Mouse (Mus musculus) embryonic facial prominence, embryonic 10.5 days (tissue): Measurements from ENCODE around the gene Cldn34c2. TPM values are rescaled to one million over a fixed set of nuclear protein-coding genes. Genes with fewer than 3 reads are reported as not detected.
"Not testable (repeated sequence)": the region's sequence is repeated elsewhere in the genome, so short reads cannot be mapped to it uniquely, and the experiment has no call there.

Experiments used
- DNase-seq: peaks from one replicate; pipeline ENCODE4 v3.0.0-alpha.2; 2017; ENCODE audit warnings: low spot score
- H3K27ac ChIP-seq: fragments of 300-500 bp; sonication (generic); replicated peaks from 2 replicates; pipeline ENCODE4 v1.5.1; 2016; ENCODE audit warnings: mild to moderate bottlenecking
- H3K27me3 ChIP-seq: fragments of 300-500 bp; sonication (generic); replicated peaks from 2 replicates; pipeline ENCODE4 v1.6.1; 2016; ENCODE audit warnings: low read depth, mild to moderate bottlenecking; ENCODE audit not compliant: poor library complexity, severe bottlenecking
- H3K36me3 ChIP-seq: fragments of 300-500 bp; sonication (generic); replicated peaks from 2 replicates; pipeline ENCODE4 v1.6.1; 2016; ENCODE audit warnings: mild to moderate bottlenecking, moderate library complexity
- H3K4me1 ChIP-seq: fragments of 300-500 bp; sonication (generic); 2 replicates; pipeline ENCODE4 v1.6.1; 2016
- H3K4me3 ChIP-seq: fragments of 300-500 bp; sonication (generic); 2 replicates; pipeline ENCODE4 v1.5.1; 2016; ENCODE audit warnings: mild to moderate bottlenecking, moderate library complexity
- H3K9me3 ChIP-seq: fragments of 300-500 bp; sonication (generic); 2 replicates; pipeline ENCODE4 v1.6.1; 2016; ENCODE audit warnings: mild to moderate bottlenecking
- WGBS: fragments of 180-500 bp; shearing (Covaris S2); methylation state at CpG from one replicate; pipeline ENCODE4 v1.1.7; 2016; 5-methylcytosine and 5-hydroxymethylcytosine counted together
- polyA plus RNA-seq: library from polyadenylated mRNA; unstranded; fragments of >200 nt; fragmentation: Nextera tagmentation; extraction: Ambion mirVana; gene quantifications from 2 replicates; pipeline ENCODE4 v1.2.1, GENCODE M21; 2016

The Cldn34c2 gene
- polyA plus RNA-seq, result not detected in 2 replicates

- not testable (repeated sequence) for H3K36me3 ChIP-seq, H3K9me3 ChIP-seq
Measured at GRCm38 (mm10) chrX:123581400-123581799, at the start of gene Cldn34c2. Gene Cldn34c2, plus strand, starts transcription at chrX:123581700.

GRCm38 (mm10) chrX:123551378-123551777, 30.1 kb upstream of the Cldn34c2 start:
- H3K27ac ChIP-seq, DNase-seq, H3K27me3 ChIP-seq, H3K4me3 ChIP-seq, H3K9me3 ChIP-seq, H3K4me1 ChIP-seq, H3K36me3 ChIP-seq: not testable (repeated sequence)
- WGBS, result 96% methylated on average over 13 of the region's 13 CpGs

More at GRCm38 (mm10) chrX:123581400-123581799, at the start of gene Cldn34c2:
- not testable (repeated sequence) for DNase-seq, H3K4me3 ChIP-seq, H3K27me3 ChIP-seq, H3K4me1 ChIP-seq, H3K27ac ChIP-seq

- not testable (repeated sequence) for H3K4me3 ChIP-seq
- 92% methylated on average over 9 of the region's 12 CpGs for WGBS
Measured at GRCm38 (mm10) chrX:123612158-123612828, 30.8 kb downstream of the Cldn34c2 start.

More at GRCm38 (mm10) chrX:123612158-123612828, 30.8 kb downstream of the Cldn34c2 start:
- not testable (repeated sequence) for DNase-seq, H3K4me1 ChIP-seq, H3K27ac ChIP-seq, H3K27me3 ChIP-seq, H3K36me3 ChIP-seq, H3K9me3 ChIP-seq

Other genes with a start within 250 kb of the Cldn34c2 start
- gene Gm17467, start 123.1 kb downstream of the Cldn34c2 start, polyA plus RNA-seq, result not detected in 2 replicates
- gene Cldn34c3, start 212.0 kb downstream of the Cldn34c2 start, polyA plus RNA-seq, result not detected in 2 replicates